Mouse (Mus musculus) cerebellum, adult 9-11 months (tissue): ENCODE measurements around the gene Riiad1.
A peak's percentile ranks its signal among the peaks of the same experiment; 100 is the strongest.

Experiments
- DNase-seq: peaks from one replicate; pipeline ENCODE4 v3.0.0; 2022

Gene Riiad1

DNA sequence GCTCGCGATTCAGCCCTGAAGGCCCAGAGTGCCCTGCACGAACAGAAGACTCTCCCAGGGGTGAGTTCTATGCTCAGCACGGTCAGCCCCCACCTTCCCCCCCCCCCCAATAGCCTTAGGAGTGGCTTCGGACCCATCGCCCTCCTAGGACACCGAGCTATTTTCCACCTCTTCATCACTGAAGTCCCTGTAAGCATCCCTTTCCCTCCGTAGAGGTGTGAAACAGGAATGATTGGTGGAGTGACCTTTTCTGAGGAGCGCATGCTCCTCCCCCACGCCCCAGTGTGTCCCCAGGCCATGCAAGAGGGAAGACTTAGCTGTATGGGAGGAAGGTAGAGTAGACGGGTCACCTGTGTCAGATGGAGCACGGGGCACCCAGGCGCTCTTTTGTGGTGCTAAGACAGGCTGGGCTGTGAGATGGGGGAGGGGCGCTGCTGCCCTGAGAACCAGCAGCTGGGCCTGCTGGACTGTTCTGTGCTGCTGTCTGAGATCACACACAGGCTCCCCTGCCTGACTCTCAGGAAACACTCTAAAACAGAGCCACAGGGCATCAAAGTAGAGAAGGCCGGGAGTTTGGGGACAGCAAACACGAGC, at the start of gene Riiad1:
Gene Riiad1, minus strand, starts transcription at position 51 of the 594 bp plus-strand sequence.
- no peak for DNase-seq

DNA sequence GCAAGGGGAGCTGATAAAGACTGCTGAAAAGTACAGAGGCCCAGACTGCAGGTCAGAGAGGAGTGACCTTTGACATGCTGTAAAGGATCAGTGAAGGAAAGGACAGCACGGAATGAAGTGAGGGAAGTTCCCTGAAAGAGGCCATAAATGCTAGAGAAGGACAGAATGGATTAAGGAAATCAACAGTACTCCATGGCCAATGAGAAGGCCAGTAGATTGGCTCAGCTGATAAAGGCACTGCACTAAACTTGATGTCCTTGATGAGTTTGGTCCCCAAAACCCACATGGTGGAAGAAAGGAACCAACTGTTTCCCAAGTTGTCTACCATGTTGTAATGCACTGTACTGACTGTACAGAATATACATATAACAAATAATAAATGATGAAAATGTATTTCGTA, 46.6 kb upstream of the Riiad1 start:
- DNase-seq: no peak

DNA sequence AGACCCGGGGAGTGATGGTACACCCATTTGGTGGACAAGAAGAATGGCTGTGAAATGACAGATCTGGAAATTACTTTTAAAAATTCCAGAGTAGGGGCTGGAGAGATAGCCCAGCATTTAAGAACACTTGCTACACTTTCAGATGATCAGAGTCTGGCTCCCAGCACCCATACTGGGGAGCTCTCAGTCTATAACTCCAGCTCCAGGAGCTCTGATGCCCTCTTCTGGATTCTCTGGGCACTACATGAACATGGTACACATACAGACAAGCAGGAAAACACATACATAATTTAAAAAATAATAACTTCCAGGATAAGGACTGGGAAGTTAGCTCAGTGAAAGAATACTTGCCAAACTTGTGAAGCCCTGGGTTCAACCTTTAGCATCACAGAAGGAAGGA, 26.5 kb upstream of the Riiad1 start:
- no peak for DNase-seq

DNA sequence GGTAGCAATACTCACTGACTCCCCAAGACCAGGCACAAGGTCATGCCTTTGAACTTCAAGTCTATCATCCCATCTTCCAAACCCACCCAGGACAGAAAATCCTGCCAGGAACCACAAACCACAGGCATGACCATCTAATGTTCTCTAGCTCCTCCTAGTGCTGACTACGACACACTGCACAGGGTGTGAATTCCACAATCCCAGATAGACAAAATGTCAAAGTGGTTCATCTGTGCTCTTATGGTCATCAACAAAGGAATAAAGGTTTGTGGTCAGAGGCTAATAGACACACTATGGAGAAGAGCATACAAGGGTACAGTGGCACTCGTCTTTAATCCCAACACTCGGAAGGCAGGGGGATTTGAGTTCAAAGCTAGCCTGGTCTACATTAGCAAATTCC, 22.1 kb upstream of the Riiad1 start:
- DNase-seq: peak; percentile 29

DNA sequence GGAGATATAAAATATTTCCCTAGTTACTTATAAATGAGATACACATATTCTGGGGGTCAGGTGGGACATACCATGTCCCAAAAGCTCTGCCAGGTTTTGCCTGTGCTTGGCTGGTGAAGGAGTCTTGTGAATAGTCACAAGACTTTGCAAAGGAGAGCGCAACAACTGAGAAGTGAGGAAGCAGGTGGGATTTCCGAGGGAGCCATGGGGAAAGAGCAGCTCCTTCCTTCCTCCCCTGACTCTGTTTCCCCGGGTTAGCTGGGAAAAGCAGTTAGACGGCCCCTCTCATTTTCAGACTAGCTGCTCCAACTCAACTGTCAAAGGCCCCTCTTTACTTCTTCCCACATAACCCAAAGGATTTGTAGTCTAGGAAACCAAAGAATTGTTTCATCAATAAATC, 17.0 kb upstream of the Riiad1 start:
- no peak for DNase-seq

DNA sequence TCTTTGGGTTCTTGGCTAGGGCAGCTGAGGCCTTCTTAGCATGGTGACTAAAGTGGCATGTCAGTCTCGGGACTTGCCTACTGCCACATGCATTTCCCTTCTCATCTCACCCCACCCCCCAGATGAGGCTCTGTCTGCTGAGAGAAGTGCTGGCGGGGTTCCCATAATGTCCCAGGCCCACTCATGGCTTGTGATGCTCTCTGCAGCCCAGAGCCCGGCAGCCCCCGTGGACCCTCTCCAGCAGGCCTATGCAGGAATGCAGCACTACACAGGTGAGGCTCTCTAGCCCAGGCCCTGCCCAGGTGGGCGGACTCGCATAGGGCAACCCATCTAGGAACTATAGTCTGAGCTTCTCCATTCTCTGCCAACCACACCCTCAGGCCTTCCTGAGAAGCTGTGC, 7.4 kb upstream of the Riiad1 start:
- DNase-seq: peak; percentile 33

DNA sequence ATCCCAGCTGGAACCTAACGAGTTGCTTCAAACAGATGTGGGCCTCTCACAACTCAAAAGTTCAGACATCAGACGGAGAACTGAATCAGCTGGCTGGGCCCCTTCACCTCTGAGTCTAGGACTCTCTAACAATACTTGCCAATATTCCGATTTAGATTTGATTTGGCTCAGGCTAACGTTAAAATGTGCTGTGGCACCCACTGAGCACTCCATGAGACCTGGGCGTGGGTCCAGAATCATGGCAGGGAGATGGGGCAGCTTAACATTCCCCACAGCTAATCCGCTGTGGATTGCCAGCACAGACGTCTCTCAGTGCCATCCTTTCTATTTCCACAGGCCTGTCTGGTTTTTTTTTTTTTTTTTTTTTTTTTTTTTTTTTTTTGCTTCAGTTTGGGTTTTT, 5.8 kb upstream of the Riiad1 start:
- peak; percentile 24 for DNase-seq

DNA sequence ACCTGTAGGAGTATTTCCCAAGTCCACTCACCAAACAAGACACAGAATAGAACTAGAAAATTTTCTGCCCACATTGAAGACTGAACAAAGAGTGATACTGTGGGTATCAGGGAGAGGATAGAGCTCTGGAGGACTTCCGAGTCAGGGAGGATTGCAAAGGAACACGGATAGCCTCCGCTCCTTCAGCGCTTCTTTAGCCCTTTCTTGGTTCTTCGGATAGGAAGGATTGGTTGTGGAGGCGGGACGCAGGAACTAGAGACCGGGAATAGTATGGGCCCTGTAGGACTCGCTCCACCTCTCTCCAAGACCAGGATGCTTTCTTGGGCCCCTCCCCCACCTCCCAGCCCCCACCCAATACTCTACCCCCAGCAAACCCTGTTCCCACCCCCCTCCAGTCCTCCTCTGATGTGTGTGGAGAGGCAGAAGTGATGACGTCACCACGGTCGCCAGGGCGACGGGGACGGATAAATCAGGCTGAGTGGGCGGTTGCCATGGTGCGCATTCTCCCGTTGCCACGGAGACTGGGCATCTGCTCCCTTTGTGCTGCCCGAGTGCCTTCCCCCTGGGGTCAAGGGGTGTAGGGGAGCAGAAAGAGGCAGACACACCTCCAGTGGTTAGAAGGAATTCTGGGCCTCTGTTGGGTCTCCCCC, 3.8 kb upstream of the Riiad1 start:
- DNase-seq: peak; percentile 82

DNA sequence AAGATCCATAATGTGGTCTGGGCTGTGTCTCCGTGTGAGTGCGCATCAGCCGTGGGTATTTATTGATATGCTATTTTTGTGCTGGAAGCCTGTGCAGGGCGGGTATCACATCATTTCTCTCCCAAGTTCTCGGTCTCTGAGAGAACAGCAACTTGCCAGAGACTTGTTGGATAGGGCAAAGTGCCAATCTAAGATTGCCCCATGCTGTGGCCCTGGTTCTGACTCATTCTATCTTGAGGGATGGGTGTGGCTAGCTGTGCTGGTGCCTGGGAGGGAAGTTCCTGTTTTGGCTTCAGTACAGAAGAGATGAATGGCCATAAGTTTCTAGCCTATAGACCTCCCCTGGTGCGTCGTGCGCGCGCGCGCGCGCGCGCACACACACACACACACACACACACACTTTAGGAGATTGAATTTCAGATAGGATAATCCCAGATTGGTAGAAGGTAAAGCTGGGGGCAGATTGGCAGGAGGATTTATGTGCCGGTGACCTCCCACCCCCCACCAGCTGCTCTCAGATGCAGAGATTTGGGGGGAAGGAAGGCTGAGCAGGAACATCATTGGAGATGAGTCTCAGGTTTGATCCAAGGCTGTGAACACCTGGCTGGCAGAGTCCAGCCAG, 2.7 kb upstream of the Riiad1 start:
- DNase-seq: peak; percentile 39

DNA sequence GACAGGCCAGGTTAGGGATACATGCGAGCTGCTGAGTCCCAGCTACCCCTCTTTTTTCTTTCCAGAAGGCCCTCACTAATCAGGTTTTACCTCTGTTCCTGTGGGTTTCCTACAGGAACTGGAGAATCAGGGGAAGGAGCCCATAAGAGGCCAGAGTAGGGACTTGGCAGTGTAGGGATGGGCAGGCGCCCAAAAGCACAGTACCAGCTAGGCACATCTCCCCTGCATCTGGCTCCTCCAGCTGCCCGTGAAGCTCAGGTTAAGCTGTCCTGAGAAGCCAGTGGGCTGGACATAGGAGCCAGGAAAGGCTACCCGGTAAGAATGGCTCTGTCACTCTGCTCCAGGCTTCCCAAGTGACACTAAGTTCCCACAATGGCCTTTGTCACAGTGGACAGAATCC, 1.3 kb upstream of the Riiad1 start:
- DNase-seq: peak; percentile 19

DNA sequence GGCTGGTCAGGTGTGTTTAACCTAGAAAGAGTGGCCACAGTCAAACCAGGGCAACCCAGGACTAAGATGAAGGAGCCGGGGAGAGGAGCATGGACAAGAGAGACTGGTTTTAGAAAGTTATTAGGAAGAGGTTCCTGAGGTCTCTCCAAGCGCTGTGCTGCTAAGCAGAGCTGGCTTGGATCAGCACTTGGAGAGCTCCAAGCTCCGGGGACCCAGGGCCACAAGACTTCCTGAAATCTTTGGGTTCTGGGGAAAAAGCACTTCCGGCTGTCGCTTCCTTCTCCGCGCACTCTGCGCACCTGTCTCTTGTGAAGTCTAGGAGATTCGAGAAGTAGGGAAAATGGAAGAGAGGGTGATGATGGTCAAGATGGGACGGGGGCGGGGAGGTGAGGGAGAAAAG, 577 bp downstream of the Riiad1 start:
- DNase-seq: no peak

DNA sequence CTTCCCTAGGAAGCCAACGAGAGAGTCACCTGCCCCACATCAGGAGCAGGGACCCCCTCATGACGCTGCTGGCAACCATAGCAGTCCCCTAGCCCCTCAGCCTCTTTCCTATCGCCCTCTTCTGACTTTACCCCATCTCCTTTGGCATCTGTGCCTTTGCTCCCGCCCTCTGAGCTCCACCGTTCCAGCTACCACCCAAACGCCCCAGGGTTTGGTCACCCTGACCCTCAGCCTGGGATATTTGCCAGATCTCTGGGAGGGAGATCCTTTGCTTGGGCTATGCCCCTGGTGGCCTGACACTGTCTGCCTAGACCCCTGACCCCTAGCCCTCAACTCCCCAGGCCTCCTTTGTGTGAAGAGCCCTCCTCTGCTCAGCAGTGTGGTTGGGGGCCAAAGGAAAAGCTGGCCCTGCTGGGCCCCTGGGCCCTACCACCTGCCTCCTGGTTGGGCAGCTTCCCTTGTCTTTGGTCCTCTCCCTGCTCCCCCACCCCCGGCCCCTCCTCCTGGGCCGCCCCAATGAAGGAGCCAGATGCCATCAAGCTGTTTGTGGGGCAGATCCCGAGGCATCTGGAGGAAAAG, 1.5 kb downstream of the Riiad1 start:
- peak; percentile 78 for DNase-seq

DNA sequence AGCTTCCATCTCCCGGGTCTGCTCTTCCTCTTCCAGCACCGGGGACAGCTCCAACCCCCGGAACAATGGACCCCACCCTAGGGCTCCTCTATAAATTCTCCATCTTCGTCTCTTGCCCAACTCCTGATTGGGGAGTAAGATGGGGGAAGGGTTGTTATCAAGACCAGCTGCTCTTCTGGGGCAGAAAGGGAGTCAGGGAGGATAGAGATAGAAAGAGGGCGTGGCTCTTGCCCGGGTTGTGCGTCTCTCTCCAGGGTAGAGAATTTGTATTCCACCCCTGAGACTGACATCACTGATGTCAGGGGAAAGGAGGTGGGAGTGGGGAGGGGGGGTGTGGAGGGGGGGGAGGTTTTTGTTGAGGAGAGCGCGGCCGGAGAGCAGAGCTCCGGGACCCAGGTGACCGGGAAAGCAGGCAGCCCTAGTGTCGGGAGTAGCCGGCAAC, 2.1 kb downstream of the Riiad1 start, which contains the start of gene Celf3:
Gene Celf3, plus strand, starts transcription at position 315 of the 442 bp plus-strand sequence.
- DNase-seq: peak; percentile 92

DNA sequence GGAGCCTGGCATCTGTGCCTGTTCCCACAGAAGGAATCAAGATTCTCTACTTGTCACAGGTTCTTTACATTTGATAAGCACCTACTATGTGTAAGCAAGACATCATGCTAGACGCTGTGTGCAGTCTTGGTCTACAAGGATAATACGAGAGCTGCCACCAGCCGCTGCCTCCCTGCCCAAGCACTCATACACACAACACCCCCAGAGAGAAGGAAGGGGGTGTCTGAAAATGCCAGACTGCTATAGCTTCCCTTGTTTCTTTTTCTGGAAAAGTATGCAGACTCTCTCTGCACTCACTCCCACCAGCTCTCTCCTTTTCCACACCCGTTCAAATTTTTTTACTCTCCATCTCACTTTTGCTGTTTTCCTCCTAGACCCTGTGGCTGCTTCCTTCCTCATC, 2.7 kb downstream of the Riiad1 start:
- DNase-seq: peak; percentile 47

DNA sequence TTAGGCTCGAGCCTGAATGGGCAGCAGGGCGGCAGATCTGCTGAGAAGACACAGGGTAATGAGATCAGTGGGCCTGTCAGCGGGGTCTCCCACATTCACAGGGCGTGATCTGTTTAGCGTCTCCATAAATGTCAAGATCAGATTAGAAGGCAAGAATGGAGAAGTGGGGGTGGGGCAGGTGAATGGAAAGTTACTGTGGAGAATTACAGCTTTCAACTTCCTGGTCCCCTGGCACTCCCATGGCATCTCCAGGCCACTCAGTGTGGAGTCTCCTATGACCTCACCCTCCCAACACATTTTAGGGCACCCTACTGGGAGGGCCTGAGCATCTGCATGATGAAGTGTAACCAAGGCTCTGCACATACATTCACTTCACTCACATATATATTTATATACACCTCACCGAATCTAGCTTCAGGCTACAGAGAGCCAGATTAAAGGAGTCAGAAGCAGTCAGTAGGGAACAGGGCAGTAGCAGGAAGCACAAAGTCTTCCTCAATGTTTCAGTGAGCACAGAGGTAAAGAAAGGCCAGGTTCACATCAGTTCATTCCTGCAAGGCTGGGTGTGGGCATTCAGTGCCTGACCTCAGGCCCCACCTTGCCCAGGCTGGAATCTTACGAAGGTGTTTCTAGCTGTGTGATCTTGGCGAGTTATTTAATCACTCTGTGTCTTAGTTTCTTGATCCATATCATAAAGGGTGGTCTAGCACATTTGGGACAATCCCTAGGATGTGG, 3.7 kb downstream of the Riiad1 start:
- DNase-seq: peak; percentile 50

DNA sequence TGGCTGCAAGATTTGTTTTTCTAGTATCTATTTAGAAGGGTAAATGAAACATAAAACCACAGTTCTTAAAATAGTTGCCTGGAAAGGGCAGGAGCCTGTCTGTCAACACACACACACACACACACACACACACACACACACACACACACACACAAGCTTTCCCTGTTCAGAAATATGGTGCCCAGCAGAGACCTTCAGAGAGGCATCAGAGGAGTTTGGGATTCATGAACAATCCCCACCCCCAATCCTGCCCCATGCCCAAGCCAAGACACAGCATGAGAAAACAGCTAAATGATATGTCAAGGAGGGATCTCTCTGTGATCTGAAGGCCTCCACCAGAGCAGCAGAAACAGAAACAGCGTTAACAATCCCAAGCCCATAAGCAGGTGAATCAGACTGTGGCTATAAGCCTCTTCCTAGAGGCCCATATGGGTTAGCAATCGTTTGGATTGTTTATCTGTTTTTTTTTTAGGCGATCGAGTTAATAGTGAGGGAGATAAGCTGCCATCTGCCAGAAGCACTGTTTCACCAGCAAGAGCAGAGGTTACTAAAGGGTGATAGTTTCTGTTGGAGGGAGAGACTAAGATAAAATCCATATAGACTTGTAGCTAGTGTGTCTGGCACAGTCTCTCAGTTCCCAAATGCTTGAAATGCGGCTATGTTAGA, 6.4 kb downstream of the Riiad1 start:
- no peak for DNase-seq

DNA sequence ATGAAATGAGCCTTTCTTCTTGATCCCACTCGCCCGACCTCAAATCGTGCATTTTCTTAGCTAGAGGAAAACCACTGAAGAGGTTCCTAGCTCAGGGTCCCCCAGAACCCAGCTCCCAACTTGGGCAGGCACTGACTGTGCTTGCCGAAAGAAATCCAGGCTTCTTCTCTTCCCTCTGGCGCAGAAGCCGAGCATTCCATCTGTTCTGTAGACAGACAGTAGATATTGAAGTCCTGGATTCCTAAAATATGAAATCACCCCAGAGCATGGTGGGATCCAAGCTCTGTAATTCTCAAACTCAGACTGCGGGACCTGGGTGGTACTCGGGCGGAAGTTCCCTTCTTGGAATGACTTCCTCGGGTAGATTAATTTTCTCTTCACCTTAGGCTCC, 7.0 kb downstream of the Riiad1 start:
- no peak for DNase-seq

DNA sequence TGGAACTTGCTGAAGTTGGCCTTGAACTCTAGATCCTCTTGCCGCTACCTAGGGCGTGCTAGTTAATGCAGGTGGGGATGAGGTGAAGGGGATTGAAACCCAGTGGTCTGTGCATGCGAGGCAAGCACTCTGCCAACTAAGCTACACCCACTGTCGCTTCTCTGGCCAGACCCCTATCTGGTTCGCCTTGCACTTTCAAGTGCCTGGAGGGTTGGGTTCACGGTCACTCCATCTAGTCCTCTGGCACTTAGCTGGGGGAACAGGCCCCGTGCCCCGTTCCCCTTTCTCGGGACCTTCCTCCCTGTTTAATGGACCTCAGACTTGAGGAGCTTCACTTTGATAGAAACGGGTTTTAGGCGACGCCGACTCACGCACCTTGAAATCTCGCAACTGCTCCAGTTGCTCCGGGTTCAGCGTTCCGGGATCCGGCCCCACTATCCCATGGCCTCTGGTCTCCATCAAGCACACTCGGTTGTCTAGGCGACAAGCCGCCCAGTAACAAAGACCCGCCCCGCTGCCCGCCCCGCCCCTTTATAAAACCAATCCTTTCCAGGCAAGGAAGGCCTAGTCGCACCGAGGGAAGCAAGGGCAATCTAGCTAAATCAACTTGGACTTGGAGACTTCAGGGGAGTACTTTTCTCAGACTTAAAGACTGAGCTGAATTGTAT, 7.6 kb downstream of the Riiad1 start:
- DNase-seq: no peak

DNA sequence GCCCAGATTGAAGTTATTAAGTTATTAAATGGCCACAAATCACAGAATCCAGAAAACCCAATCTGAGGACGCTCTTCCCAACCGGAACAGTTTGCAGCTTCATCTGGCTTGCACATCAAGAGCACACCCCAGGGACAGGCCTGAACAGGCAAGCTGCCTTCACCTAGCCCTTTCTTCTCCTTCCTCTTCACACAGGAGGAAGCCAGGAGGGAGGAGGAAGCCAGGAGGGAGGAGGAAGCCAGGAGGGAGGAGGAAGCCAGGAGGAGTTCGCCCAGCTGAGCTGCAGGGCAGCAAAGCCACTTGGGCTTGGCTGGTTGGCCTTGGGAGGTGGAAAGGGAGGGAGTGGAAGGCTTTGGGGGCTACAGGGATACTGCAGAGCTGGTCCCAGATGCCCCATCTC, 11.2 kb downstream of the Riiad1 start:
- DNase-seq: no peak

DNA sequence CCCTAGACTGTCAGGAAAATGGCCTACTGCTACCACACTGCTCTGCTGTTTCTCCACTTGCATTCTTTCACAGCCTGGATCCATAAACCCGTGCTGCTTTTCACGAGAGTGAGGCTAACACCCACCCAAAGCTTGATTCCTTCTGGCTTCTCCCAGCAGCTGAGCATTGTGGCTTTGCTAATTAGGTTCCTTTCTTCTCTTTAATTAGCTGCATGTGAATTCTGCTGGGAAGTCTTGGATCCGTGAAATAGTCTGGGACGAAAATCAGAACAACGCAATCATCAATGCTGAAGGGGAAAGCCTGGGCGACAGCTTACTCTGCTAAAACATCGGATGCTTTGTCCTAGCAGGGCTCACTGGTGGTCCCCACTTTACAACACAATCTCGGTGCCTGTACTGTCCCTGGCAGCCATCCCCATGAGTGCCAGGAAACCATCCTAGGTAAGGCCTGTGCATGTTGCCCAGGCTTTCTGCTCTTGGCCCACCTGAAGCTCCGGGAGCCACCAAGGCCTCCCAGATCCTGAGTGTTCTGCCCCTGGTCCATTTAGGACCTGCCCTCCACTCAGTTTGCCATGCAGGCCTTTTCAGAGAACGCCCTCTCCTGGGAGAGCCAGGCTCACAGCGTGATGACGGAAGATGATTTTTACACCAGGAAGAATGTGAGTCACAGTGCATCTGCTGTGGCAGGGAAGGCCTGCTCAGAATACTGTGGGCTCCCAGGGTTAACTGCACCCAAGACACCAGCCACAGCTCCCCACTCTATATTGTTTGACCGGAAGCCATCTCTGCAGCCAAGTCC, 14.3 kb downstream of the Riiad1 start:
- no peak for DNase-seq

DNA sequence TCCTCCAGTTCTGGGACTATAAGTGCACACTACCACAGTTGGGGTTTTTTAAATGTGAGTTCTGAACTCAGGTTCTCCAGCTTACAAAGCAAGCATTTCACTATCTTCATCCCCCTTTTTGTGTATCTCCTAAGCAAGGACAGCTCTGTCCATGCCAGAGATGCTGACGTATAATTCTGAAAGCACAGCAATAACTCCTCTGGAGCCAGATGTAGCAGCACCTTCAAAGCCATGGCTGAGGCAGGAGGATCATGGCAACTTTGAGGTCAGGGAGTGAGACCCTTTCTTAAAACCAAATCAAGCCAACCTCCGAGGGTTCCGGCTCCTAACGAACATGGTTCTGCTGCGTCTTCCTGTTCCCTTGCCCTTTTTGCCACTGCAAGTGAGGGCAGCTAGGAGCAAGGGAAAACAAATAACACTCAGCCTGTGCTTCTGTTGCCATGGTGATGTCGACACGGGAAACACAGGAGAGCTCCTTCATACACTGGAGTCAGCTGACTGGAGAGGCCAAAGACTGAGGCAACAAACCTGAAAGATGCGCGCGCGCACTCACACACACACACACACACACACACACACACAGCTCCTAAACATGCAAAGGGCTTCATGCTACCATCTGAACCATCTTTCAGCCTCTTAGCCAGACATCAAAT, 16.1 kb downstream of the Riiad1 start:
- no peak for DNase-seq
